Mouse (Mus musculus): ENCODE results near the gene Gabrg3. TPM values are rescaled to one million over a fixed set of nuclear protein-coding genes. Genes with fewer than 3 reads are reported as not detected.

The Gabrg3 gene
- polyA plus RNA-seq, 1 experiment from 2014 or later, result 0.25 TPM

DNA sequence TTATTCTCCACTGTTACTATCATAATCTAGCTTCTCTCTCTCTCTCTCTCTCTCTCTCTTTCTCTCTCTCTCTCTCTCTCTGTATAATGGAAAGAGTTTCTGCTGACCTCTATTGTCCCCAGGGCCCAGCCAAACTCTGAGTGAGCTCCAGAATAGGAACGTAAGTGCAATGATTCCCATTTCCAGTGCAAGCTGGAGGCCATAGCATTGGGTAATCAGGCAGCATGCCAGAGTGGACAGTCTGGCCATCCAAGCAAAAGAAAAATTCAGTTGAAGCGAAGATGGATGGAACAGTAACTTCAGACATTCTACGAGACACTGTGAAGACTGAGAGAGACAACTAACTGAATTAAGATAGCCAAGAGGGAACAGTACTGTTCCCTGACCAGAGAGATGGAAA, 228.8 kb downstream of the Gabrg3 start:
- no peak overlapping the region for H3K9ac ChIP-seq
- WGBS, result 72% methylated on average over 3 of the region's 3 CpGs
- no peaks in the 10 kb centered on the region for H3K27me3 ChIP-seq (ENCODE audit: insufficient read depth, low read length)
- H3K4me3 ChIP-seq (ENCODE audit: low read depth, low read length), result no peak overlapping the region
- no peak overlapping the region for H3K27ac ChIP-seq (ENCODE audit: low read depth)
- no peak for TF ChIP-seq CTCF (IDR thresholded peaks at IDR 0.05; ENCODE audit: low read depth)
- H3K9me3 ChIP-seq (ENCODE audit: low read depth, low read length), result no peaks in the 10 kb centered on the region
- no peaks in the 10 kb centered on the region for H3K4me1 ChIP-seq (ENCODE audit: insufficient read depth)
- ATAC-seq (ENCODE audit: insufficient read depth) (no peak), DNase-seq (no peak)
- no peak overlapping the region for H3K4me2 ChIP-seq
- no peaks in the 10 kb centered on the region for H3K36me3 ChIP-seq (ENCODE audit: insufficient read depth)

DNA sequence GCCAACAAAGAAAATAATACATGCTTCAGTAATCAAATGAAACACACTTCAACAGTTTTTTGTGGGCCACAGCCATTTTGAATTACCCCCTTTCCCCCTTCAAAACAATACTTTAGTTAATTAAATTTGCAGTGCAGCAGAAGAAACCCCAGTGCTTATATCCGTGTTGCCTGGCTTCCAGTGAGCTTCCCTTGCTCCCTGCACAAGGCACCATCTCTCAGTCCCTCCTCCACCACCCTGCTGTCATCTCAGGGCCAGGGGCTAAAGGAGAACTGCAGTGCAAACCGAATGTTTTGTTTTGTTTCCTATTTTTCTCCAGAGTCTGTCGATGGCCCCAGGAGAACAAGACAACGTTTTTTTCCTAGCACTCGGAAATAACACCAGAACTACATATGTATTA, 233.2 kb downstream of the Gabrg3 start:
- H3K9me3 ChIP-seq (ENCODE audit: low read depth, low read length), result no peaks in the 10 kb centered on the region
- no peaks in the 10 kb centered on the region for H3K36me3 ChIP-seq (ENCODE audit: insufficient read depth)
- H3K27ac ChIP-seq (ENCODE audit: low read depth), result no peak overlapping the region
- H3K4me3 ChIP-seq (ENCODE audit: low read depth, low read length), result no peak overlapping the region
- no peak for ATAC-seq (ENCODE audit: insufficient read depth)
- no peaks in the 10 kb centered on the region for H3K4me1 ChIP-seq (ENCODE audit: insufficient read depth)
- no peak overlapping the region for H3K9ac ChIP-seq
- 52% methylated on average over 5 of the region's 5 CpGs for WGBS
- H3K4me2 ChIP-seq, result no peak overlapping the region
- no peaks in the 10 kb centered on the region for H3K27me3 ChIP-seq (ENCODE audit: insufficient read depth, low read length)
- TF ChIP-seq CTCF (IDR thresholded peaks at IDR 0.05; ENCODE audit: low read depth), result no peak
- DNase-seq, result no peak

- ATAC-seq (ENCODE audit: insufficient read depth) (no peak), DNase-seq (no peak)
- Histone ChIP-seq H3K36me3 (ENCODE audit: insufficient read depth) (no peaks in the 10 kb centered on the region), H3K4me2 (no peak overlapping the region), H3K4me3 (ENCODE audit: low read depth, low read length) (no peak overlapping the region), H3K9ac (no peak overlapping the region), H3K9me3 (ENCODE audit: low read depth, low read length) (no peaks in the 10 kb centered on the region), H3K27me3 (ENCODE audit: insufficient read depth, low read length) (no peaks in the 10 kb centered on the region), H3K27ac (ENCODE audit: low read depth) (no peak overlapping the region), H3K4me1 (ENCODE audit: insufficient read depth) (no peaks in the 10 kb centered on the region)
- WGBS, result 75% methylated on average over 5 of the region's 5 CpGs
- TF ChIP-seq CTCF (IDR thresholded peaks at IDR 0.05; ENCODE audit: low read depth), result no peak
These were observed 236.2 kb downstream of the Gabrg3 start for GRCm38 (mm10) chr7:57150768-57151167.

DNA sequence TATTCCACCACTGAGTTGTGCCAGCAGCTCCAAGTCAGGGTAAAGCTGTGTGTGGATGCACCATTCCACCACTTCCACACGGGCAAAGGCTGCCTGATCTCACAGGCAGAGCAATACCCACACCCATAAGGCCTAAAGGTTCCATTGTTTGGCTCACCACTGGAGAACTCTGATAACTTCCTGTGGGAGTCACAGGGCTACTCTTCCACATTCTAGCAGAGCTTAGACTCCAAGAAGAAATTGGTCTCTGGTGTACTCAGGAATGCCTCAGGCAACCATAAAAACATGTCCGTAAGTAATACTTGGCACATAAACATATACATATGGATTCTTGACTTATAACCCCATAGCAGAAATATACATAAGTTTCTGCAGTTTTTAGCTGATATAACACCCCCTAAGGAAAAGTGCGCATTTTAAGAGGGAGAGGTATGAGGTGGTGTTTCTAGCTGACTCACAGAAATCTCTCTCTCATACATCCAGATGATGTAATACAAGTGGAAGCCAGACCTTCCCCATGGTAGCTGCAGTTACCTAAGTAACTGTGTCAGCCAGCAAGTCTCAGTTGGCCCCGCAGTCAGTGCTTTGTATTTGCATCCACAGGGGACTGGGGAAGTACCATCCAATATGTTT, 248.8 kb downstream of the Gabrg3 start:
- H3K36me3 ChIP-seq (ENCODE audit: insufficient read depth), result no peaks in the 10 kb centered on the region
- H3K27me3 ChIP-seq (ENCODE audit: insufficient read depth, low read length), result no peaks in the 10 kb centered on the region
- DNase-seq (no peak), ATAC-seq (ENCODE audit: insufficient read depth) (no peak)
- no peaks in the 10 kb centered on the region for H3K4me1 ChIP-seq (ENCODE audit: insufficient read depth)
- no peak overlapping the region for H3K4me2 ChIP-seq
- H3K27ac ChIP-seq (ENCODE audit: low read depth), result no peak overlapping the region
- H3K9ac ChIP-seq, result no peak overlapping the region
- no peak for TF ChIP-seq CTCF (IDR thresholded peaks at IDR 0.05; ENCODE audit: low read depth)
- WGBS, result 73% methylated on average over 4 of the region's 4 CpGs
- no peak overlapping the region for H3K4me3 ChIP-seq (ENCODE audit: low read depth, low read length)
- no peaks in the 10 kb centered on the region for H3K9me3 ChIP-seq (ENCODE audit: low read depth, low read length)

GRCm38 (mm10) chr7:57133009-57133408, 254.0 kb downstream of the Gabrg3 start:
- no peak for ATAC-seq (ENCODE audit: insufficient read depth)
- 68% methylated on average over 4 of the region's 4 CpGs for WGBS
- Histone ChIP-seq H3K9ac (no peak overlapping the region), H3K4me1 (ENCODE audit: insufficient read depth) (no peaks in the 10 kb centered on the region), H3K4me3 (ENCODE audit: low read depth, low read length) (no peak overlapping the region), H3K27ac (ENCODE audit: low read depth) (no peak overlapping the region), H3K36me3 (ENCODE audit: insufficient read depth) (no peaks in the 10 kb centered on the region), H3K27me3 (ENCODE audit: insufficient read depth, low read length) (no peaks in the 10 kb centered on the region), H3K4me2 (no peak overlapping the region), H3K9me3 (ENCODE audit: low read depth, low read length) (no peaks in the 10 kb centered on the region)
- TF ChIP-seq CTCF (IDR thresholded peaks at IDR 0.05; ENCODE audit: low read depth), result no peak
- no peak for DNase-seq

DNA sequence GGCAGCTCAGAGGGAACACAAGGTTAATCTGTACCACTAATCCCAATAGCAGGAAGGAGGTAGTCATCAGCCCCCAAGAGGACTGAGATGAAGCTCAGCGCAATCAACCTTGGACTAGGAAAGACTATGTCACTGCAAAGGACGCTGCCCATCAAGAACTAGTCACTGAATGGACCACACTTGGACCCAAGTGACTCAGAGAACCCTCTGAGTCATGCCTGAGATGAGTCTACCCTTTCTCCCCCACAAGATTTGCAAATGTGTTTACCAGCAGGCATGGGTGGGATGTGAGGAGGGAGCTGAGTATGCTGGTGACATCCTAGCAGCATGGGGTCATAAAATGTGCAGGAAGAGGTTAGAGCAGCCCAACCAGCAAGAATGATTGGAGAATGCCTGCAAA, 254.5 kb downstream of the Gabrg3 start:
- Histone ChIP-seq H3K27ac (ENCODE audit: low read depth) (no peak overlapping the region), H3K36me3 (ENCODE audit: insufficient read depth) (no peaks in the 10 kb centered on the region), H3K4me1 (ENCODE audit: insufficient read depth) (no peaks in the 10 kb centered on the region), H3K4me2 (no peak overlapping the region), H3K9ac (no peak overlapping the region), H3K9me3 (ENCODE audit: low read depth, low read length) (no peaks in the 10 kb centered on the region), H3K4me3 (ENCODE audit: low read depth, low read length) (no peak overlapping the region), H3K27me3 (ENCODE audit: insufficient read depth, low read length) (no peaks in the 10 kb centered on the region)
- no peak for DNase-seq
- no peak for ATAC-seq (ENCODE audit: insufficient read depth)
- no peak for TF ChIP-seq CTCF (IDR thresholded peaks at IDR 0.05; ENCODE audit: low read depth)
- 75% methylated on average over 2 of the region's 2 CpGs for WGBS

DNA sequence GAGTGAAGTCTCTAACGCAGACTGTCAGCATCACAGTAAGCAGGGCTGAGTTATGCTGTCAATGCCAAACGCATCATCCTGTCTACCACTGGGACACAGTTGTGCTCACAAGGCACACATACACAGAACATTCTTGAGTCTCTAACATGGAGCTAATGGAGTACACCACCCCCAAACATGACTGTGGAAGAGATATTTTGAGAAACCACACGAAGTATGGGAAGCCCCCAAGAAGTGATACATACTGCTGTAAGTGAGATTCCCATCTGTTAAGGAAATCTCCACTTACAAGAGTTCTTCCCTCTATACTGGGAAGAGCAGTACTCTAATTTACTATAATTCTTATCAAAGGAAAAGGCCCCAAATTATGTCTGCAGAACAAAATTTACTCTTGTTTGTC, 286.9 kb downstream of the Gabrg3 start:
- 64% methylated on average over 3 of the region's 3 CpGs for WGBS
- Histone ChIP-seq H3K9me3 (ENCODE audit: low read depth, low read length) (no peaks in the 10 kb centered on the region), H3K27me3 (ENCODE audit: insufficient read depth, low read length) (no peaks in the 10 kb centered on the region), H3K9ac (no peak overlapping the region), H3K27ac (ENCODE audit: low read depth) (no peak overlapping the region), H3K4me2 (no peak overlapping the region), H3K36me3 (ENCODE audit: insufficient read depth) (no peaks in the 10 kb centered on the region), H3K4me3 (ENCODE audit: low read depth, low read length) (no peak overlapping the region), H3K4me1 (ENCODE audit: insufficient read depth) (no peaks in the 10 kb centered on the region)
- no peak for DNase-seq
- no peak for TF ChIP-seq CTCF (IDR thresholded peaks at IDR 0.05; ENCODE audit: low read depth)
- ATAC-seq (ENCODE audit: insufficient read depth), result no peak

- H3K4me1 ChIP-seq (ENCODE audit: insufficient read depth), result no peaks in the 10 kb centered on the region
- 60% methylated on average over 3 of the region's 3 CpGs for WGBS
- no peak for ATAC-seq (ENCODE audit: insufficient read depth)
These were observed 304.9 kb downstream of the Gabrg3 start for GRCm38 (mm10) chr7:57082071-57082470.

More at GRCm38 (mm10) chr7:57082071-57082470, 304.9 kb downstream of the Gabrg3 start:
- Histone ChIP-seq H3K9me3 (ENCODE audit: low read depth, low read length) (no peaks in the 10 kb centered on the region), H3K4me2 (no peak overlapping the region), H3K9ac (no peak overlapping the region), H3K27me3 (ENCODE audit: insufficient read depth, low read length) (no peaks in the 10 kb centered on the region), H3K27ac (ENCODE audit: low read depth) (no peak overlapping the region), H3K36me3 (ENCODE audit: insufficient read depth) (no peaks in the 10 kb centered on the region), H3K4me3 (ENCODE audit: low read depth, low read length) (no peak overlapping the region)
- DNase-seq, result no peak
- TF ChIP-seq CTCF (IDR thresholded peaks at IDR 0.05; ENCODE audit: low read depth), result no peak
